Mouse (Mus musculus): ENCODE data around the gene Exoc6.

DNA sequence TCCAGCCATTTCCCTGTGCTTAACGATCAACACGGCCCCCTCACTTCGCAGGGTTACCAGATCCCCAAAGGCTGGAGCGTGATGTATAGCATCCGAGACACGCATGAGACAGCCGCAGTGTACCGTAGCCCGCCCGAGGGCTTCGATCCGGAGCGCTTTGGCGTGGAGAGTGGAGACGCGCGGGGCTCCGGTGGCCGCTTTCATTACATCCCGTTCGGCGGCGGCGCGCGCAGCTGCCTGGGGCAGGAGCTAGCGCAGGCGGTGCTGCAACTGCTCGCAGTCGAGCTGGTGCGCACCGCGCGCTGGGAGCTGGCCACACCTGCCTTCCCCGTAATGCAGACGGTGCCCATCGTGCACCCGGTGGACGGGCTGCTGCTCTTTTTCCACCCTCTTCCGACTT, 142.7 kb downstream of the Exoc6 start:
- TF ChIP-seq CTCF (IDR thresholded peaks at IDR 0.05; ENCODE audit: control insufficient read depth, insufficient read depth, insufficient read length) (no peak), MYOG (IDR thresholded peaks at IDR 0.05; ENCODE audit: control insufficient read depth, extremely low read depth, insufficient read length) (no peak), USF1 (IDR thresholded peaks at IDR 0.05; ENCODE audit: low read depth) (no peak)
